Mouse (Mus musculus): ENCODE data around the gene Mindy4. TPM values are rescaled to one million over a fixed set of nuclear protein-coding genes. Genes with fewer than 3 reads are reported as not detected.

Gene Mindy4
- polyA plus RNA-seq, 1 experiment from 2014 or later: 9.2 TPM

- Histone ChIP-seq H3K4me1 (ENCODE audit: control insufficient read depth, insufficient read depth, low read length) (peaks cover 12% of the 10 kb centered on the region; the same call in 1 of the 2 replicates), H3K4me2 (no peak overlapping the region), H3K36me3 (ENCODE audit: control insufficient read depth, insufficient read depth, low read length) (no peaks in the 10 kb centered on the region), H3K4me3 (ENCODE audit: low read depth, low read length) (no peak overlapping the region), H3K27ac (ENCODE audit: low read depth, low read length) (no peak overlapping the region), H3K9ac (ENCODE audit: low read depth, low read length) (no peak overlapping the region), H3K27me3 (ENCODE audit: control insufficient read depth, insufficient read depth, low read length) (no peaks in the 10 kb centered on the region; the same call in 1 of the 2 replicates), H3K9me3 (replicated peaks; ENCODE audit: control insufficient read depth, low read length) (no peaks in the 10 kb centered on the region)
- ATAC-seq (replicated peaks; ENCODE audit: insufficient number of reproducible peaks, low FRiP score, low TSS enrichment): no peak
- WGBS (ENCODE audit: insufficient replicate concordance): 64% methylated on average over 8 of the region's 8 CpGs
These were observed 36.7 kb downstream of the Mindy4 start for GRCm38 (mm10) chr6:55239931-55240330.

DNA sequence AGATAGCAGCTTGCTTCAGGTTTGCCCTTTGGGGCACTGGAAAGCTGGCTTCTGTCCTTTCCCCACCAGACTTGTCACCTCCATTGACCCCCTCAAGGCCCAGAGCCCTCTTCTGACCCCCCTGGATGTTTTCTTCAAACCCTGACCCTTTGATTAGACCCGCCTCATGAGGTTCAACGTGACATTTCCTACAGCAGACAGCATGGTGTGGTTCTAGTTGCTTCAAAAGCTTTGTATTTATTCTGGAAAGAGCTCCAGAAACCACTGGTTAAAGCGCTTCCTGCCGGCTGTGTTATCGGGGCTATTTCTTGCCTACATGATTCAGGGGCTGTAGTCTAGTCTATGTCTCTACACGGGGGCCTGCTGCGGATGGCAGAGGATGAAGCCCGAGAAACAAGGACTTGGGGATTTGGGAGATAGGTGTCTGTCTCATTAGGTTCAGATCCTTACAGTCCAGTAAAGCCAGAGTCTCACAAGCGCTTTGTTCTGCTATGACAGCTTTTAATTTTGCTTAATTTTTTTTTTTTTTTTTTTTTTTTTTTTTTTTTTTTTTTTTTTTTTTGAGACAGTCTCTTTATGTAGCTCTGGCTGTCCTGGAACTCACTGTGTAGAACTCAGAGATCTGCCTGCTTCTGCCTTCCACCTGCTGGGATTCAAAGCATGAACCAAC, 37.5 kb downstream of the Mindy4 start:
- peaks cover 12% of the 10 kb centered on the region; the same call in 1 of the 2 replicates for H3K4me1 ChIP-seq (ENCODE audit: control insufficient read depth, insufficient read depth, low read length)
- no peak overlapping the region for H3K27ac ChIP-seq (ENCODE audit: low read depth, low read length)
- ATAC-seq (replicated peaks; ENCODE audit: insufficient number of reproducible peaks, low FRiP score, low TSS enrichment): no peak
- H3K9ac ChIP-seq (ENCODE audit: low read depth, low read length): no peak overlapping the region
- no peaks in the 10 kb centered on the region; the same call in 1 of the 2 replicates for H3K27me3 ChIP-seq (ENCODE audit: control insufficient read depth, insufficient read depth, low read length)
- WGBS (ENCODE audit: insufficient replicate concordance): 70% methylated on average over 9 of the region's 9 CpGs
- no peak overlapping the region for H3K4me2 ChIP-seq
- H3K36me3 ChIP-seq (ENCODE audit: control insufficient read depth, insufficient read depth, low read length): no peaks in the 10 kb centered on the region
- H3K9me3 ChIP-seq (replicated peaks; ENCODE audit: control insufficient read depth, low read length): no peaks in the 10 kb centered on the region
- H3K4me3 ChIP-seq (ENCODE audit: low read depth, low read length): no peak overlapping the region

- 51% methylated on average over 5 of the region's 5 CpGs for WGBS (ENCODE audit: insufficient replicate concordance)
- no peak for ATAC-seq (replicated peaks; ENCODE audit: insufficient number of reproducible peaks, low FRiP score, low TSS enrichment)
- H3K36me3 ChIP-seq (ENCODE audit: control insufficient read depth, insufficient read depth, low read length): no peaks in the 10 kb centered on the region
- H3K4me1 ChIP-seq (ENCODE audit: control insufficient read depth, insufficient read depth, low read length): peaks cover 12% of the 10 kb centered on the region; the same call in 1 of the 2 replicates
- H3K4me2 ChIP-seq: peak overlapping the region; percentile 39
- no peak overlapping the region for H3K4me3 ChIP-seq (ENCODE audit: low read depth, low read length)
- H3K27me3 ChIP-seq (ENCODE audit: control insufficient read depth, insufficient read depth, low read length): no peaks in the 10 kb centered on the region
- no peaks in the 10 kb centered on the region for H3K9me3 ChIP-seq (replicated peaks; ENCODE audit: control insufficient read depth, low read length)
- H3K27ac ChIP-seq (ENCODE audit: low read depth, low read length): peak overlapping the region; percentile 54
- no peak overlapping the region for H3K9ac ChIP-seq (ENCODE audit: low read depth, low read length)
These were observed 38.3 kb downstream of the Mindy4 start for GRCm38 (mm10) chr6:55241479-55241878.

GRCm38 (mm10) chr6:55245680-55246079, 42.5 kb downstream of the Mindy4 start:
- no peak overlapping the region for H3K27ac ChIP-seq (ENCODE audit: low read depth, low read length)
- 71% methylated on average over 8 of the region's 8 CpGs for WGBS (ENCODE audit: insufficient replicate concordance)
- no peaks in the 10 kb centered on the region for H3K36me3 ChIP-seq (ENCODE audit: control insufficient read depth, insufficient read depth, low read length)
- H3K9me3 ChIP-seq (replicated peaks; ENCODE audit: control insufficient read depth, low read length): no peaks in the 10 kb centered on the region
- no peak overlapping the region for H3K4me2 ChIP-seq
- H3K4me3 ChIP-seq (ENCODE audit: low read depth, low read length): no peak overlapping the region
- H3K9ac ChIP-seq (ENCODE audit: low read depth, low read length): no peak overlapping the region
- peaks cover 6% of the 10 kb centered on the region; the same call in 1 of the 2 replicates for H3K4me1 ChIP-seq (ENCODE audit: control insufficient read depth, insufficient read depth, low read length)
- ATAC-seq (replicated peaks; ENCODE audit: insufficient number of reproducible peaks, low FRiP score, low TSS enrichment): no peak
- no peaks in the 10 kb centered on the region for H3K27me3 ChIP-seq (ENCODE audit: control insufficient read depth, insufficient read depth, low read length)

DNA sequence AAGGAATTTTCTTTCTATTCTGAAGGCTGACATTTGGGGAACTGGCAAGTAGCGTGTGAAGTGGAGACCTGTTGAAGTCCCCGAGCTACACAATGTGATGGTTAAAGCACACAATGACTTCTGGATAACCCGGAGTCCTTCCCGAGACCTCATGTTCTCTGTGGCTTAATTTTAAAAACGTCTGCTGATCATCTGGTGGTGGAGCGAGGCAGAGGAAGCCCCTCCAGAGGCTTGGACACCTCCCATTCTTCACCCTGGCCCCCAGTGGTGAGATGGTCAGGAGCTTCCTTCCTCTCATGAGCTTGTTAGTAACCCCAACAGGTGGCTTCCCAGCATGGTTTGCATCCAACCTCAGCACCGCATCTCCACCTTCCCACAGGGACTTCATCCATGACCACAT, 43.3 kb downstream of the Mindy4 start:
- Histone ChIP-seq H3K4me2 (no peak overlapping the region), H3K4me1 (ENCODE audit: control insufficient read depth, insufficient read depth, low read length) (0 out of 2 replicates have a peak, but pooled peaks cover 4% of the 10 kb centered on the region), H3K9ac (ENCODE audit: low read depth, low read length) (no peak overlapping the region), H3K9me3 (replicated peaks; ENCODE audit: control insufficient read depth, low read length) (no peaks in the 10 kb centered on the region), H3K36me3 (ENCODE audit: control insufficient read depth, insufficient read depth, low read length) (no peaks in the 10 kb centered on the region), H3K4me3 (ENCODE audit: low read depth, low read length) (no peak overlapping the region), H3K27me3 (ENCODE audit: control insufficient read depth, insufficient read depth, low read length) (no peaks in the 10 kb centered on the region), H3K27ac (ENCODE audit: low read depth, low read length) (no peak overlapping the region)
- no peak for ATAC-seq (replicated peaks; ENCODE audit: insufficient number of reproducible peaks, low FRiP score, low TSS enrichment)
- WGBS (ENCODE audit: insufficient replicate concordance): 87% methylated on average over 7 of the region's 7 CpGs

GRCm38 (mm10) chr6:55246911-55247438, 43.8 kb downstream of the Mindy4 start:
- no peak overlapping the region for H3K4me3 ChIP-seq (ENCODE audit: low read depth, low read length)
- 0 out of 2 replicates have a peak, but pooled peaks cover under 1% of the 10 kb centered on the region for H3K4me1 ChIP-seq (ENCODE audit: control insufficient read depth, insufficient read depth, low read length)
- ATAC-seq (replicated peaks; ENCODE audit: insufficient number of reproducible peaks, low FRiP score, low TSS enrichment): no peak
- WGBS (ENCODE audit: insufficient replicate concordance): 83% methylated on average over 12 of the region's 12 CpGs
- no peak overlapping the region for H3K9ac ChIP-seq (ENCODE audit: low read depth, low read length)
- no peak overlapping the region for H3K4me2 ChIP-seq
- H3K9me3 ChIP-seq (replicated peaks; ENCODE audit: control insufficient read depth, low read length): no peaks in the 10 kb centered on the region
- no peak overlapping the region for H3K27ac ChIP-seq (ENCODE audit: low read depth, low read length)
- H3K27me3 ChIP-seq (ENCODE audit: control insufficient read depth, insufficient read depth, low read length): no peaks in the 10 kb centered on the region
- H3K36me3 ChIP-seq (ENCODE audit: control insufficient read depth, insufficient read depth, low read length): no peaks in the 10 kb centered on the region

DNA sequence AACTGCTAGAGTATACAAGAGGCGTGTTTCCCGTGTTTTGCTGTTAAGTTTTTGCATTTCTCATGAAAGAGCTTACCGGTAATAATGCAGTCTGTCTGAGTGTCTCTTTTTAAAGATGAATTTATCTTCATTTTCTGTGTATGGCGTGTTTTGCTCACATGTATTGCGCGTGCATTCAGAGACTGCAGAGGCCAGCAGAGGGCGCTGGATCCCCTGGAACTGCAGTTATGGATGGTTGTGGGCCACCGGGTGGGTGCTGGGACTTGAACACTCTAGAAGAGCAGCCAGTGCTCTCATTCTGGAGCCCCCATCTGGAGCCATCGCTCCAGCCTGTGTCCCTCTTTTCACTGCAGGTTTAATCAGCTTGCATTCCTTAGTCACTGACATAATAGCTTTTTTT, 46.1 kb downstream of the Mindy4 start:
- Histone ChIP-seq H3K9me3 (replicated peaks; ENCODE audit: control insufficient read depth, low read length) (no peaks in the 10 kb centered on the region), H3K36me3 (ENCODE audit: control insufficient read depth, insufficient read depth, low read length) (no peaks in the 10 kb centered on the region), H3K27me3 (ENCODE audit: control insufficient read depth, insufficient read depth, low read length) (no peaks in the 10 kb centered on the region), H3K4me3 (ENCODE audit: low read depth, low read length) (no peak overlapping the region), H3K27ac (ENCODE audit: low read depth, low read length) (no peak overlapping the region), H3K9ac (ENCODE audit: low read depth, low read length) (no peak overlapping the region), H3K4me1 (ENCODE audit: control insufficient read depth, insufficient read depth, low read length) (no peaks in the 10 kb centered on the region), H3K4me2 (no peak overlapping the region)
- ATAC-seq (replicated peaks; ENCODE audit: insufficient number of reproducible peaks, low FRiP score, low TSS enrichment): no peak
- WGBS (ENCODE audit: insufficient replicate concordance): 91% methylated on average over 9 of the region's 9 CpGs

DNA sequence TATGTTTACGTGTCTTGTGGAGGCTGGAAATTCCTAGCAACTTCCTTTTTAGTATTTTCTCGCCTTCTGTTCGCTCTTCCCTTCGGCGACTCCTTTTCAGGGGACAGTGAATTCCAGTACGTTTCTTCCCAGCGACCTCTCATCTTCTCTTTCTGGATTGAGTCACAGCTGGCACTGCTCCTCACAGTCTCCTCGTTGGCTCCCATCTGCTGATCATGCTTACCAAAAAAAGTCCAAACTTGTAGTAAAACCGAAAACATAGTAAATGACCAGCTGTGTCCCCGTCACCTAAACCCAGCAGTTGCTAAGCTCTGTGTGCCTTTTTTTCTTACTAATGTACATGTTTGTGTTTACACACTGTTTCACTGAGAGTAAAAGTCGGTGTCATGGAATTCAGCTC, 47.6 kb downstream of the Mindy4 start:
- 77% methylated on average over 11 of the region's 11 CpGs for WGBS (ENCODE audit: insufficient replicate concordance)
- ATAC-seq (replicated peaks; ENCODE audit: insufficient number of reproducible peaks, low FRiP score, low TSS enrichment): no peak

DNA sequence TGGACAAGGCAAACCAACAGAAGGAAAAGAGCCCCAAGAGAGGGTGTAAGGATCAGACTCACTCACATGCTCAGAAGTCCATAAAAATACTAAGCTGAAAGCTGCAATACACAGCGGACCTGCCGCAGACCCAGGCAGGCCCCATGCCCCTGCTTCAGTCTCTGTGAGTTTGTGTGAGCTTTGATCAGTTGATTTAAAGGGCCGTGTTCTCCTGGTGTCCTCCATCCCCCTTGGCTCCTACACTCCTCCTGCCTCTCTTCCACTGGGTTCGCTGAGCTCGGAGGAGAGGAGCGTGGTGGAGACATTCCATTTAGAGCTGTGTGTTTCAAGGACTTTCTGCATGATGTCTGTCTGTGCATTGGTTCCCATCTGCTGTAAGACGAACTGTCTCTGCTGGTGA, 48.4 kb downstream of the Mindy4 start:
- Histone ChIP-seq H3K9ac (ENCODE audit: low read depth, low read length) (no peak overlapping the region), H3K4me1 (ENCODE audit: control insufficient read depth, insufficient read depth, low read length) (no peaks in the 10 kb centered on the region), H3K4me2 (no peak overlapping the region), H3K4me3 (ENCODE audit: low read depth, low read length) (no peak overlapping the region), H3K9me3 (replicated peaks; ENCODE audit: control insufficient read depth, low read length) (no peaks in the 10 kb centered on the region), H3K27ac (ENCODE audit: low read depth, low read length) (no peak overlapping the region), H3K36me3 (ENCODE audit: control insufficient read depth, insufficient read depth, low read length) (no peaks in the 10 kb centered on the region), H3K27me3 (ENCODE audit: control insufficient read depth, insufficient read depth, low read length) (no peaks in the 10 kb centered on the region)
- 74% methylated on average over 7 of the region's 7 CpGs for WGBS (ENCODE audit: insufficient replicate concordance)
- no peak for ATAC-seq (replicated peaks; ENCODE audit: insufficient number of reproducible peaks, low FRiP score, low TSS enrichment)

More for the DNA sequence above, 47.6 kb downstream of the Mindy4 start:
- Histone ChIP-seq H3K4me2 (no peak overlapping the region), H3K4me3 (ENCODE audit: low read depth, low read length) (no peak overlapping the region), H3K27ac (ENCODE audit: low read depth, low read length) (no peak overlapping the region), H3K9me3 (replicated peaks; ENCODE audit: control insufficient read depth, low read length) (no peaks in the 10 kb centered on the region), H3K36me3 (ENCODE audit: control insufficient read depth, insufficient read depth, low read length) (no peaks in the 10 kb centered on the region), H3K4me1 (ENCODE audit: control insufficient read depth, insufficient read depth, low read length) (no peaks in the 10 kb centered on the region), H3K27me3 (ENCODE audit: control insufficient read depth, insufficient read depth, low read length) (no peaks in the 10 kb centered on the region), H3K9ac (ENCODE audit: low read depth, low read length) (no peak overlapping the region)

Data from heart, embryonic 11.5 days (tissue).